Mouse (Mus musculus) thymus, adult 2 months (tissue): ENCODE measurements around the gene Kif17.

Source experiments
- CTCF ChIP-seq: fragments of 200-500 bp; IDR thresholded peaks from 2 replicates; pipeline ENCODE4 v1.5.1; 2012; ENCODE audit warnings: mild to moderate bottlenecking, control low read depth, low read length, moderate library complexity, borderline replicate concordance; ENCODE audit not compliant: control insufficient read depth, poor library complexity, insufficient read depth; ENCODE audit errors: extremely low read depth
- POLR2A ChIP-seq: fragments of 200-500 bp; IDR thresholded peaks from 2 replicates; pipeline ENCODE4 v1.6.1; 2012; ENCODE audit warnings: mild to moderate bottlenecking, low read length, control low read depth, moderate library complexity; ENCODE audit not compliant: control insufficient read depth, poor library complexity, insufficient read depth; ENCODE audit errors: extremely low read depth

GRCm38 (mm10) chr4:138335648-138336047 lies 85.4 kb downstream of the Kif17 start:
- TF ChIP-seq CTCF (no peak), POLR2A (no peak)
